Mouse (Mus musculus): ENCODE results near the gene Cobll1. TPM values are rescaled to one million over a fixed set of nuclear protein-coding genes. Genes with fewer than 3 reads are reported as not detected.
"Not testable (repeated sequence)": the region's sequence is repeated elsewhere in the genome, so short reads cannot be mapped to it uniquely, and the experiment has no call there.

The Cobll1 gene
- polyA plus RNA-seq (2016; fragmentation: Nextera tagmentation; extraction: Ambion mirVana), result 4.0 and 4.1 TPM in 2 replicates

GRCm38 (mm10) chr2:65238964-65239570, at the start of gene Cobll1:
Cobll1 (minus strand) TSS chr2:65239403.
- H3K27me3 ChIP-seq (replicated peaks; ENCODE audit: low read depth, poor library complexity, severe bottlenecking), result peaks cover 55% of the 10 kb centered on the region
- H3K4me3 ChIP-seq, result peak within 1 kb of the TSS; percentile 76
- WGBS, result under 1% methylated on average over 37 of the region's 37 CpGs
- peaks cover 20% of the 10 kb centered on the region for H3K4me1 ChIP-seq
- peak within 1 kb of the TSS; percentile 87 for H3K27ac ChIP-seq (replicated peaks)
- H3K36me3 ChIP-seq (replicated peaks), result no peaks in the 10 kb centered on the region
- no peaks in the 10 kb centered on the region for H3K9me3 ChIP-seq
- peak; percentile 74 for DNase-seq (ENCODE audit: low spot score)

- DNase-seq (ENCODE audit: low spot score), result no peak
- H3K27me3 ChIP-seq (replicated peaks; ENCODE audit: low read depth, poor library complexity, severe bottlenecking), result no peaks in the 10 kb centered on the region
- H3K27ac ChIP-seq (replicated peaks), result no peak overlapping the region
- no peak overlapping the region for H3K4me3 ChIP-seq
- no peaks in the 10 kb centered on the region for H3K9me3 ChIP-seq
- WGBS, result 91% methylated on average over 1 of the region's 1 CpGs
- H3K36me3 ChIP-seq (replicated peaks), result no peaks in the 10 kb centered on the region
- peaks cover 4% of the 10 kb centered on the region for H3K4me1 ChIP-seq
Measured at GRCm38 (mm10) chr2:65288696-65289095, 49.5 kb upstream of the Cobll1 start.

- Histone ChIP-seq H3K9me3 (no peaks in the 10 kb centered on the region), H3K27ac (replicated peaks) (no peak overlapping the region), H3K4me1 (peaks cover 4% of the 10 kb centered on the region), H3K27me3 (replicated peaks; ENCODE audit: low read depth, poor library complexity, severe bottlenecking) (no peaks in the 10 kb centered on the region), H3K4me3 (no peak overlapping the region), H3K36me3 (replicated peaks) (no peaks in the 10 kb centered on the region)
- no peak for DNase-seq (ENCODE audit: low spot score)
- WGBS, result 42% methylated on average over 3 of the region's 3 CpGs
Measured at GRCm38 (mm10) chr2:65285380-65285779, 46.2 kb upstream of the Cobll1 start.

GRCm38 (mm10) chr2:65282979-65283378, 43.8 kb upstream of the Cobll1 start:
- H3K4me3 ChIP-seq, result no peak overlapping the region
- no peaks in the 10 kb centered on the region for H3K36me3 ChIP-seq (replicated peaks)
- H3K9me3 ChIP-seq, result no peaks in the 10 kb centered on the region
- H3K27ac ChIP-seq (replicated peaks), result no peak overlapping the region
- DNase-seq (ENCODE audit: low spot score), result no peak
- peaks cover 4% of the 10 kb centered on the region for H3K4me1 ChIP-seq
- no peaks in the 10 kb centered on the region for H3K27me3 ChIP-seq (replicated peaks; ENCODE audit: low read depth, poor library complexity, severe bottlenecking)
- WGBS, result 90% methylated on average over 6 of the region's 6 CpGs

GRCm38 (mm10) chr2:65279029-65279690, 40.0 kb upstream of the Cobll1 start:
- 55% methylated on average over 4 of the region's 4 CpGs for WGBS
- Histone ChIP-seq H3K27ac (replicated peaks) (no peak overlapping the region), H3K36me3 (replicated peaks) (no peaks in the 10 kb centered on the region), H3K4me3 (no peak overlapping the region), H3K9me3 (no peaks in the 10 kb centered on the region), H3K4me1 (peaks cover 2% of the 10 kb centered on the region; the same call in 1 of the 2 replicates), H3K27me3 (replicated peaks; ENCODE audit: low read depth, poor library complexity, severe bottlenecking) (no peaks in the 10 kb centered on the region)
- no peak for DNase-seq (ENCODE audit: low spot score)

- peaks cover 6% of the 10 kb centered on the region; the same call in 1 of the 2 replicates for H3K4me1 ChIP-seq
- H3K4me3 ChIP-seq, result no peak overlapping the region
- no peaks in the 10 kb centered on the region for H3K36me3 ChIP-seq (replicated peaks)
- H3K9me3 ChIP-seq, result no peaks in the 10 kb centered on the region
- no peak for DNase-seq (ENCODE audit: low spot score)
- 60% methylated on average over 6 of the region's 6 CpGs for WGBS
- no peak overlapping the region for H3K27ac ChIP-seq (replicated peaks)
- H3K27me3 ChIP-seq (replicated peaks; ENCODE audit: low read depth, poor library complexity, severe bottlenecking), result no peaks in the 10 kb centered on the region
Measured at GRCm38 (mm10) chr2:65275443-65276061, 36.3 kb upstream of the Cobll1 start.

GRCm38 (mm10) chr2:65273910-65274309, 34.7 kb upstream of the Cobll1 start:
- Histone ChIP-seq H3K36me3 (replicated peaks) (no peaks in the 10 kb centered on the region), H3K27me3 (replicated peaks; ENCODE audit: low read depth, poor library complexity, severe bottlenecking) (no peaks in the 10 kb centered on the region), H3K9me3 (no peaks in the 10 kb centered on the region), H3K4me3 (no peak overlapping the region), H3K4me1 (peaks cover 6% of the 10 kb centered on the region; the same call in 1 of the 2 replicates), H3K27ac (replicated peaks) (no peak overlapping the region)
- DNase-seq (ENCODE audit: low spot score), result no peak
- 23% methylated on average over 2 of the region's 2 CpGs for WGBS

- WGBS, result 85% methylated on average over 6 of the region's 6 CpGs
- Histone ChIP-seq H3K27me3 (replicated peaks; ENCODE audit: low read depth, poor library complexity, severe bottlenecking) (no peaks in the 10 kb centered on the region), H3K9me3 (no peaks in the 10 kb centered on the region), H3K27ac (replicated peaks) (no peak overlapping the region), H3K4me3 (no peak overlapping the region), H3K36me3 (replicated peaks) (no peaks in the 10 kb centered on the region), H3K4me1 (peaks cover 3% of the 10 kb centered on the region)
- DNase-seq (ENCODE audit: low spot score), result no peak
Measured at GRCm38 (mm10) chr2:65268731-65269130, 29.5 kb upstream of the Cobll1 start.

GRCm38 (mm10) chr2:65267834-65268233, 28.6 kb upstream of the Cobll1 start:
- Histone ChIP-seq H3K9me3 (no peaks in the 10 kb centered on the region), H3K4me1 (peaks cover 3% of the 10 kb centered on the region; the same call in 1 of the 2 replicates), H3K27ac (replicated peaks) (no peak overlapping the region), H3K4me3 (no peak overlapping the region), H3K36me3 (replicated peaks) (no peaks in the 10 kb centered on the region), H3K27me3 (replicated peaks; ENCODE audit: low read depth, poor library complexity, severe bottlenecking) (no peaks in the 10 kb centered on the region)
- DNase-seq (ENCODE audit: low spot score), result no peak
- 39% methylated on average over 4 of the region's 4 CpGs for WGBS

GRCm38 (mm10) chr2:65266576-65267299, 27.5 kb upstream of the Cobll1 start:
- H3K27ac ChIP-seq (replicated peaks), result no peak overlapping the region
- no peaks in the 10 kb centered on the region for H3K9me3 ChIP-seq
- peaks cover 3% of the 10 kb centered on the region; the same call in 1 of the 2 replicates for H3K4me1 ChIP-seq
- no peaks in the 10 kb centered on the region for H3K27me3 ChIP-seq (replicated peaks; ENCODE audit: low read depth, poor library complexity, severe bottlenecking)
- H3K36me3 ChIP-seq (replicated peaks), result no peaks in the 10 kb centered on the region
- H3K4me3 ChIP-seq, result no peak overlapping the region
- 80% methylated on average over 5 of the region's 5 CpGs for WGBS
- no peak for DNase-seq (ENCODE audit: low spot score)

- 71% methylated on average over 4 of the region's 4 CpGs for WGBS
Measured at GRCm38 (mm10) chr2:65262251-65262650, 23.0 kb upstream of the Cobll1 start.

GRCm38 (mm10) chr2:65260828-65261227, 21.6 kb upstream of the Cobll1 start:
- H3K27me3 ChIP-seq (replicated peaks; ENCODE audit: low read depth, poor library complexity, severe bottlenecking); H3K36me3 ChIP-seq (replicated peaks); H3K4me3 ChIP-seq; H3K27ac ChIP-seq (replicated peaks); H3K4me1 ChIP-seq; H3K9me3 ChIP-seq; DNase-seq (ENCODE audit: low spot score): not testable (repeated sequence)
- whole genome bisulfite sequencing, result 72% methylated on average over 6 of the region's 6 CpGs

More at GRCm38 (mm10) chr2:65262251-65262650, 23.0 kb upstream of the Cobll1 start:
- no peak for DNase-seq (ENCODE audit: low spot score)
- Histone ChIP-seq H3K27ac (replicated peaks) (no peak overlapping the region), H3K36me3 (replicated peaks) (no peaks in the 10 kb centered on the region), H3K27me3 (replicated peaks; ENCODE audit: low read depth, poor library complexity, severe bottlenecking) (no peaks in the 10 kb centered on the region), H3K4me1 (no peaks in the 10 kb centered on the region), H3K4me3 (no peak overlapping the region), H3K9me3 (no peaks in the 10 kb centered on the region)

Measured in embryonic facial prominence, embryonic 10.5 days (tissue).